Mouse (Mus musculus) lung, postnatal 0 days (tissue): ENCODE data around the gene Tpcn1.

Source experiments
- CTCF ChIP-seq: IDR thresholded peaks from 2 replicates; pipeline ENCODE4 v1.5.1; 2016; ENCODE audit warnings: antibody characterized with exemption, mild to moderate bottlenecking
- EP300 ChIP-seq: IDR thresholded peaks from 2 replicates; pipeline ENCODE4 v1.6.1; 2016; ENCODE audit warnings: antibody characterized with exemption, mild to moderate bottlenecking, control low read depth

GRCm38 (mm10) chr5:120571056-120571740, 17.3 kb downstream of the Tpcn1 start:
- TF ChIP-seq CTCF (no peak), EP300 (no peak)
